Mouse (Mus musculus) lung, postnatal 10 days (tissue): ENCODE measurements at regions not wholly inside any gene's neighbourhood (a gene's known extent, or its start where the extent isn't known, plus 50 kb on each side); places are given as distances from the start of the nearest gene placed in this dataset.
A peak's percentile ranks its signal among the peaks of the same experiment; 100 is the strongest.

ENCODE experiments used
- DNase-seq: peaks from one replicate; pipeline ENCODE4 v3.0.0; 2021

DNA sequence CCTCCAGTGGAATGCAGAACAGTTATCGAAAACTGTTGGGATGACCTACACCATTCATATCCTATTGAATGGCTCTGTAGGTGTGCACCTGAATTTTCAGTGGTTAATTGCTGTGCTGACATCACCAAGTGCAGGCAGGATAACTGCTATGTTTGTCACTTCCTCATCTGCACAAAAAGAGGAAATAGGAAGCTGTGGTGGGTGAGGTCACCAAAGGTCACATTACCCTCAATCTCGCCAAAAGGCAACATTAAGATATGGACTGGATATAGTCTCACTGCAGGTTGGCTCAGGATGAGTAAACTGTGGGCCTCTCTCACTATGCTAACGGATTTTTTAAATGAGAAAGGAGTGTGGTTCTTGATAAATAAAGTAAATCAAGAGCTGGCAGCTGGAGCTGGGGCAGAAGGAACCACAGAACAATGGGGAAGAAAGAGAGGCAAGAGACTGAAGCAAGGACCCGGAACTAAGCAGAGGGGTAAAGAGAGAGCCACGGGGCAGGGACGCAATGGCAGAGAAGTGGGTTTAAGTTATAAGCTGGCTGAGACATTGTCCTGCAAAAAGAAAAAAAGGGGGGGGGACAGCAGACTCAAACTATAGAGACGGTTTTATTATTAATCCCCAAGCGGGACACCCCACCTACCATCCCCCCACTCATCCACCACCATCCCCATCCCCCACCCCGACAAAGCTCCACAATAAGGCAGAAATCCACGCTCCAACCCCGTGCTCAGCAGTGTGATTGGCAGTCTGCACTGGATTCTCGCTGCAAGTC lies 109.6 kb upstream of the Zdhhc25 start:
- no peak for DNase-seq

DNA sequence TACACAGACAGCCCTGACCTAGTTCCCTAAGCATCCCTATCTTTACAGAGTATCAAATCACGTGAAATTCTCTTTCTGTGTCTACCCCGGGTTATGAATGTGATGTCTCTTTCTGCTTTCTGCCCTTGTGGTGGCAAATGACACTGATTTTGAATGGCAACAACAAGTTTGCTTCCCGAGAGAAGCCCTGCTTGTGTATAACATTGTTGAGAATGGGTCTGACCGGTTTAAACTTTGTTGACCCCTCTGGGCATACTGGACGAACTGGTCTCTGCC lies 109.1 kb upstream of the Zdhhc25 start:
- no peak for DNase-seq

DNA sequence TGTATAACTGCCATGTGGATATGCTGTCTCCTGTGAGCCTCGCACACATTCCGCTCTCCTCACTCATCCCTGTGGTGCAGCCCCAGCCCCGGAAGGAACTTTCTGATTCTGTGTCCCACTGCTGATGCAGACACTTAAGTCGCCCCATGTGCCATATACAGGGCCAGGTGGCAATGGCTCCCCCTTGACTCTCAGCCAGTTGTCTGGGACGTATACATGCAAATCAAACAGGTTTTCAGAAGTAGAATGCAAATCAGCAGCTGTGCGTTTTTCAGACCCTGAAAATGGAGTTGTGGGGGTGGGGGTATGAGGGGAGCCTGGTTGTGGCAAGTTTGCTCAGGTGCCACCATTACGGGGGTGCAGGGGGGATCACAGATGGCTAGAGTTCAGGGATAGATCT lies 102.1 kb upstream of the Zdhhc25 start:
- DNase-seq = no peak

DNA sequence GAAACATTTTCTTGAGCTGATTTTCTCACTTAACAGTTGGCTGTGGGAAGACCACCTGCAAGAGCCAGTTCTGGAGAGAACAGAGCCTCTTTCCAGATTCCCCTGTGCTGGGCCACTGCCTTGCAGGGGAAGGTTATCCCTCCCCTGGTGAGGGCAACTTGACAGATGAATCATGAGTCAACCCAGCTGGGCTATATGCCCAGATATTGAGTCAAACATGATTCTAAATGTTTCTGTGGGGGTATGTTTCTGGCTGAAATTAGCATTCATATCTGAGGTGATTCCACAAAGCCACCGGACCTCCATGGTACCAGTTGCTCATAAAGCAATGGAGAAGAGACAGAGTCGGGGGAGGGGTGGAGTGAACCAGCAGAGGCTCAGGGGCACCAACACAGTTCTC lies 97.8 kb upstream of the Zdhhc25 start:
- no peak for DNase-seq

DNA sequence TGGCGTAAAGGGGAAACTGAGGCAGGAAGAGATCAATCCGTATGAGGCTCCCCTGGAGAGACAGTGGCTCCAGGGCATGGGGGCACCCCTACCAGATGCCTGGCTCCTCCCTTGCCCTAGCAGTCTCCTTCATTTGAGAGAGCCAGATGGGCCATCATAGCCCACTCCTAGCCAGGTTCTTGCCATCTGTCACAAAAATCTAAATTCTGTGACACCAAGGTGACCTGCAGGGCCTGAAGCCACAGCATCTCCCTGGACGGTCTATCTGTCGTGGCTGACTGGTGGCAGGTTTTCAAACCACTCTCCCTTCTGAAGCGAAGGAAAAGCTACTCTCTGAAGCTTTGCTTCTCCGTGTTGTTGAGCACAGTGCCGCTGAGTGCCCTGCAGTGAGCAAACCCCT lies 96.2 kb upstream of the Zdhhc25 start:
- DNase-seq = no peak

DNA sequence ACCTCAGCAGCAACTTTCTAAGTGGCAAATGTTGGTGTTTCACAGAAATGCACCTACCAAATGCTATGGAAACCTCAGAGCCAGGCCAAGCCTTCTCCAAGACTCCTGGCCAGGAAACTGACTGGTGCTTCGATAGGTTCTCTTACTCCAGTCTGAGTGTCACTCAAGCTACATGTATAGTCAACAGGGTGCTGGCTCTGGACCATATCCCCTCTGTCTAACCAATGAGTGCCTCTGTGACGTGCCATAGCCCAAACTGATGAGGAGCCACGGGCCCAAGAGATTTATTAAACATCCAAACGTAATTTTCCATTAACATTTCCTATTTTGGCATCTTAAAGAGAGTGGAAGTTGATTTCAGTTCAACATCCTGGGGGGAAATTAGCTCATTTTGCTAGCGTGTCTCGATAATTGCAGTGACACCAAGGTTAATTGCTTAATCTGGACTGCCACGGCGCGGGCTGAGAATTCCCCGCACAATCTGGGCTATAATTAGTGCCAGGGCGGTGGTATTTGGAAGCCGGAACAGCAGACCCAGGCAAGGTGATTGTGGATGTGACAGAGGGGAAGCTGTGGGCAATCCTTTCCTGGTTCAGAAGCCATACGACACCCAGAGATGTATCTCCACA lies 94.5 kb upstream of the Zdhhc25 start:
- no peak for DNase-seq

DNA sequence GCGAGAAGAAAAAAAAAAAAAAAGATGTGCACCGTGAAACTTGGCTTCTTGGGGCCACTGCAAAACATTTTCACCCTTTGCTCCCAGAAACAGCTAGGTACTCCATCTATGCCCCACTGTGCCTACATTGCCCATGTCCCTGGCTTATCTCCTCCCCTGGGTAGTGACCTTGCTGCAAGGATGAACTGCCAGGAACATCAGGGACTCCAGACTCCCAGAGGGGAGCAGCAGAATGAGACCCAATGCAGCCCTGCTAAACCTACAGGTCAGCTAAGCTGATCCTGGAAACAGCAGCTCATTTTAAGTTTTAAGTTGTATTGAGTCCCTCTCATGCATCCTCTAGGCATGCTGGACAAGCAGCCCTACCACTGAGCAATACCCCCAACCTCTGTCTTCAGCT lies 92.2 kb upstream of the Zdhhc25 start:
- DNase-seq = no peak

DNA sequence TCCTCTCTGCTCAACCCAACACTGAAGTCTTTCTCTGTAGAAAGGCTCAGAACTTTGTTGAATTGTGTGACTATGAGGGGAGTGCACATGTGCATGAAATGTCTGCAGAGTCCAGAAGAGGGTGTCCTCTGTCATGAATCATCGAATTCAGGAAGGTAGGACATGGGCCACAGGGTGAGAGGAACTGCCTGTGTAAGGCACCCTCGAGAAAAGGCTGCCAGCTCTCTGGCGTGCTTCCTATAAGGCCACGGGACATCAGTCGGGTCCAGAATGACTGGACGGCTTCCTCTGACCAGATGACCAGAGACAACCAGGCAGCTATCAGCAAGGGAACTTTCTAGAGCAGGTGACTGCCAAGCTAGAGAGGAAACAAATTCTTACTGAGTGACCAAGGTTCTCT lies 91.1 kb upstream of the Zdhhc25 start:
- DNase-seq = no peak

DNA sequence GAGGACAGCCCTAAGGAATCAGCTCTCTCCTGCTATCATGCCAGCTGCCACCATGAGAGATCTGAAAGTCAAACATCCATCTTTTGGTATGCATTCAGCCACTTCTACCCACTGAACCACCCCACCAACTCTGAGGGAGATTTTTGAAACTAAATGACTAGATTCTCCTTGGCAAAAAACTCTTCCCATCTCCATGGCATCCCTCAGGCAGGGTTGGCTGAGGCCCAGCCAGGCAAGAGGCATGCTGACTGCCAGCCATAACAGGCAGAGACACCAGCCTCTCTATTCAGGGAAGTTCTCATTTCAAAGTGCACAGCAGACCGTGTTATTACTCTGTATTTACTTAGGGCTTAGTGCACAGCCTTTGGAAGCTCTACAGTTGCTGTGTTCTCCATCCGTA lies 90.5 kb upstream of the Zdhhc25 start:
- no peak for DNase-seq

DNA sequence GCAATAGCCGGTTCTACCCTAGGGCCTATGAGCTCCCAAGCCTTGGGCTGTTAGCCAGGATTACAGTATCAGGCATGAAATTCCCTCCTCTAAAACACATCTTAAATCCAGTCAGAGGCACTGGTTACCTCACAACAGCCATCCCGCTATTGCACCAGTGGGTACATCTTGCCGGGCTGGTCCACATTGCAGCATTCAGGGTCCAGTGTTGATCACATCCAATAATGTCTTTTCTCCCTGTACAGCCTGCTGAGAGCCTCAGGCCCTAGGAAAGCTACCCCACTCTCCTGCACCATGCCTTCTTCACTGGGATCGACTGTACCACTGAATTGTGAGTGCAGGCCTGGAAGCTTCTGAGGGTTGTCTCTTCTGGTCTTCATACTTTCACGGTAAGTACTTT lies 86.0 kb upstream of the Zdhhc25 start:
- no peak for DNase-seq

DNA sequence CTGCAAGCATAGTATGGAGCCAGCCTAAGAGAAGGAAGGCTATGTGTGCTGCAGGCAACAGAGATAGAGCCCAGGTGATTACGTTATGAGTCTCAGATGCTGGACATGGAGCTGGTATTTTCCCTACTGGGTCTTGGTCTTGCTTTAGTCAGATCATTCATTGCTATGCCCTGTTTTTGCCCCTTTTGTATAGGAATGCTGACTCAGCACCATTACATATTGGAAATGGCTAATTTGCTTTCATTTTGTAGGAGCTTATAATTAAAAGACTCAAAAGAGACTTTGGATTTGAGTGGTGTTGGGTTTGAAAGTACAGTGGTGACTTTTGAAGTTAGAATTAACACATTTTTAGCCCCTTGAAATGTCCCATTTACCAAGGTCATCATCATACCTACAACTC lies 68.9 kb upstream of the Zdhhc25 start:
- no peak for DNase-seq

DNA sequence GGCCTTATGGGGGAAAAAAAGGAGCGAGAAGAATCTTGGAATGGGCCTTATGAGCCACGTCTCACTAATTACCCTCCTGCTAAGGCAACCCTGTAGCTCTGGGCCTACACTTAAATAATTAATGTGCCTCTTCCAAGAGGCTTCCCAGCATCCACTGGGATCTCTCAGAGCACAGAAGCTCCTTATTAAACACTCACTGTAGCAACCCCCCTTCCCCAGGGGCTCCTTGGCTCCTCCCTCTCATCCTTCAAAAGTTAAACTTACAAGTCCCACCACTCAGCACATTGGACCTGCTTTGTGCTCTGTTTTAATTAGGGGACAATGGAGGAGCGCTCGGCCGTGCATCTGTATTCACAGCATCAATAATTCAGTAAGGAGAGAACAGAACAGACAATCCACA lies 68.1 kb upstream of the Zdhhc25 start:
- DNase-seq = no peak

DNA sequence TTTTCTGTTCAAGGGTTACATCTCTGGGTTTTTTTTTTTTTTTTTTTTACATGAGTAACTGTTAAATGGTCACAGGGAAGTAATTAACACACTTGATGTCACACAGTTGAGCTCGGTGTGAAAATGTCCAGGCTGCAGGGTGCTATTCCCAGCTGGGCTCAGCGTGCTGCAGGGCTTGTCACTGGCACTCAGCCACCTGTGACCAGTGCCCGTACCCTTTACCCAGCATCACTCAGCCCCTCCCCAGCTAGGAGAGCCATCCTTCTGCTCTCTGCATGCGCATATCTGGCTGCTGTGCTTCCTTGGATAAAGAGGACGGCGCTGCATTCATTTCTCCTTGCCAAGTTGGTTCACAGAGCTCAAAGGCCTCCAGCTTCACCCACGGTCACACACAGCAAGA lies 66.7 kb upstream of the Zdhhc25 start:
- DNase-seq = no peak

DNA sequence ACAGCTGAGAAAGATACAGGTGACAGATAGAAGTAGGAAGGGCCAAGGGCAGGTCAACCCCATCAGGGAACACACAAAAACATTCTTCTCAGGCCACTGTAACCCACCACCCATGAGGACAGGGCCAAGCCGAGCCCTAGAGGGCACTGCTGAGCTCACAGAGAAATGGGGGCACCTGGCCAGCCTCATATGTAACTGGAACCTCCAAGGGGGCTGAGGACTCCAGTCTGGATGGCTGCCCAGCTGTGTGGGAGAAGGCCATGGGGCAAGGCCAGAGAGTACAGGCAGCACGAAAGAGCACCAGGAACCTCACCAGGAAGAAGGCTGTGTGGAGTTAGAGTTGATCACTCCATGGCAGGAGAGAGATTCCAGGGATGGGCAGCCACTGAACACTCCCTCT lies 64.6 kb upstream of the Zdhhc25 start:
- DNase-seq = no peak

DNA sequence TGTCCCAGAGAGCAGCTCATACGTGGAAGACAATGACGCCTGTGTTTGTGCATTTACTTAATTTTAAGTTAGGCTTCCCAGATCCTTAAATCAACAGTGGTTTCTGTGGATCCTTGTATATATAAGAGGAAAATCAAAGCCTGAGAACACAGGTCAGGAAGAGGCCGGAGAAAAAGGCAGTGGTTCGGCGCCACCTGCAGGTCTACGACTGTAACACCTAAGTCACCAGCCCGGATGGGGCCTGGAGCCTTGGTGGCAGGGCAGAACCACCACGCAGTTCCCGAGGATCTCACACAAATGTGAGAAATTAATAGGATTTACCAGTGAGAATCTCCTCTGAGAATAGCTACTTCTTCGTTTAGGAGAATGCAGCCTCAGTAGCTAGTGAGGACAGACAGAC lies 62.9 kb upstream of the Zdhhc25 start:
- DNase-seq = peak; percentile 15

DNA sequence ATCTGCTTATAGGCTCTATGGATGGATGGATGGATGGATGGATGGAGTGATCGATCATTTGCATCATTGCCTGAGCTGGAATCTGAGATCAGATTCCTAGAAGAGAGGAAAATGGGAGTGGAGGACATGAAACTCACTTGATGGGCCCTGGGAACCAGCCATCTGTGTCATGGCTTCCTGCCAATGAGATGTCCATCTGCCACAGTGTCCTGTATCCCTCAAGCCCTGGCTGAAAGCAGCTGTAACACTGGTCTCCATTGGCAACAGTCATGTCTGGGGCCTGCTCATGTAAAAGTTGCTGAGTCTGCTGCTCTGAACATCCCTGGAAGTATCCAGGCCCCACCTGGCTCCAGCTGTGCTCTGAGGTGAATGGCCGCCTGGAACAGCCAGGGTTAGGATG lies 57.5 kb upstream of the Zdhhc25 start:
- no peak for DNase-seq

DNA sequence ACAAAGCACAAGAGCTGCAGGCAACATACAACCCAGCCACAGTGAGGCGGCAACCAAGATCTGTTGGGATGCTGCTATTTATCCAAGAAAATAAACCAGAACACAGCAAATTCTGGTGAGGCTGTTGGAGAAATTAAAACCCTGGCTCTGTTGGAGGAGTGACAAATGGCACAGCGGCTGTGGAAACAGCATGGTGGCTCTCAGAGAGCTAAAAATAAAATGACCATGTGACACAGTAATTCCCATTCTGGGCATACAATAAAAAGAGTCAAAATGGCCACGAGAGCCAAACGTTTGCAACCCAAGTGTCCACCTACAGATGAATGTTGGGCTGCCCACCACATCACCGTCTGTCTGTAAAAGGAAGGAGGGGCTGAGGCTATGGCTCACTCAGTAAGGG lies 55.9 kb upstream of the Zdhhc25 start:
- no peak for DNase-seq

DNA sequence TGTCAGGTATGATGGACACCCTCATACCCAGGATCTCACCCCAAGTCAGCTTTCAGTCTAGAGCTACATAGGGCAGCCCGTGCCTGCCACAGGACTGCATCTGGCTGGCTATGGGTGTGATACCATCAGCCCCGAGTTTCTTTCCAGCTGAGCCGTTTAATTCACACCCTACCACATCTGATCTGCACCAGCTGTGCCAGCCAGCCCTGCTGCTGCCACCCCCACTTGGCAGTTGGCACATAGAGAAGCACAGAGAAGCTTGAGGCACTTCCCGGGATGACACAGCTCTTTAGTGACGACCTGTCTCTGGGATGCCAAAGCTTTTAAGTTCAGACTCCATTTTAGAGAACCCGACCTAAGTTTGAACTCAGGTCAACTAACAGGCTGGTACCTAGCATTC lies 51.8 kb upstream of the Zdhhc25 start:
- no peak for DNase-seq
